Mouse (Mus musculus) MEL (cell line): ENCODE measurements around the gene Gpx3.
"Not testable (repeated sequence)": the region's sequence is repeated elsewhere in the genome, so short reads cannot be mapped to it uniquely, and the experiment has no call there.

Source experiments
- BHLHE40 ChIP-seq: IDR thresholded peaks from 2 replicates; pipeline ENCODE4 v1.6.1; 2012; ENCODE audit warnings: low read depth, mild to moderate bottlenecking, inconsistent platforms, low read length, improper control_type of control experiment, borderline replicate concordance
- CTCF ChIP-seq, 3 experiments: IDR thresholded peaks in 2 of 3; conservative IDR thresholded peaks in 1 of 3; 2 replicates each; pipeline ENCODE4 v1.5.1; 2011 to 2012; ENCODE audit warnings: low read length in 3 of 3, low read depth in 2 of 3, mild to moderate bottlenecking in 2 of 3, improper control_type of control experiment in 1 of 3, inconsistent platforms in 1 of 3, mixed read lengths in 1 of 3, moderate library complexity in 1 of 3; ENCODE audit not compliant: control insufficient read depth in 1 of 3, insufficient read depth in 1 of 3, poor library complexity in 1 of 3, severe bottlenecking in 1 of 3
- EP300 ChIP-seq, 2 experiments: IDR thresholded peaks; 2 replicates each; pipeline ENCODE4 v1.6.1; 2011; ENCODE audit warnings: improper control_type of control experiment in 2 of 2, low read length in 2 of 2, low read depth in 1 of 2, mild to moderate bottlenecking in 1 of 2
- ETS1 ChIP-seq: IDR thresholded peaks from 2 replicates; pipeline ENCODE4 v1.6.1; 2012; ENCODE audit warnings: low read depth, mild to moderate bottlenecking, inconsistent platforms, low read length, improper control_type of control experiment, moderate library complexity
- GABPA ChIP-seq: IDR thresholded peaks from 2 replicates; pipeline ENCODE4 v1.6.1; 2012; ENCODE audit warnings: low read depth, mild to moderate bottlenecking, inconsistent platforms, low read length, improper control_type of control experiment, moderate library complexity
- GATA1 ChIP-seq: IDR thresholded peaks from 2 replicates; pipeline ENCODE4 v1.6.1; 2011; ENCODE audit warnings: low read depth, low read length, improper control_type of control experiment
- HCFC1 ChIP-seq: IDR thresholded peaks from 2 replicates; pipeline ENCODE4 v1.6.1; 2012; ENCODE audit warnings: low read depth, mild to moderate bottlenecking, inconsistent platforms, low read length, improper control_type of control experiment, moderate library complexity
- POLR2A ChIP-seq, 2 experiments: IDR thresholded peaks; 2 replicates each; pipeline ENCODE4 v1.6.1; 2011 to 2012; ENCODE audit warnings: low read length in 2 of 2, mild to moderate bottlenecking in 2 of 2, control low read depth in 1 of 2, improper control_type of control experiment in 1 of 2, low read depth in 1 of 2, moderate library complexity in 1 of 2; ENCODE audit not compliant: control insufficient read depth in 1 of 2, insufficient read depth in 1 of 2, poor library complexity in 1 of 2
- POLR2AphosphoS2 ChIP-seq: IDR thresholded peaks from 2 replicates; pipeline ENCODE4 v1.6.1; 2011; ENCODE audit warnings: low read length, improper control_type of control experiment
- POLR2AphosphoS5 ChIP-seq: IDR thresholded peaks from 2 replicates; pipeline ENCODE4 v1.6.1; 2012; ENCODE audit warnings: low read depth, borderline replicate concordance, mild to moderate bottlenecking, inconsistent platforms, low read length, moderate library complexity, mixed read lengths
- TAL1 ChIP-seq: IDR thresholded peaks from 2 replicates; pipeline ENCODE4 v1.6.1; 2012; ENCODE audit warnings: mild to moderate bottlenecking, inconsistent platforms, low read length, moderate library complexity, mixed read lengths
- TCF12 ChIP-seq: IDR thresholded peaks from 2 replicates; pipeline ENCODE4 v1.6.1; 2014; ENCODE audit warnings: low read depth, mild to moderate bottlenecking, inconsistent platforms, low read length, improper control_type of control experiment, moderate library complexity
- USF1 ChIP-seq: IDR thresholded peaks from 2 replicates; pipeline ENCODE4 v1.6.1; 2014; ENCODE audit warnings: low read depth, mild to moderate bottlenecking, inconsistent platforms, low read length, improper control_type of control experiment, moderate library complexity

GRCm38 (mm10) chr11:54858880-54859279 lies 43.4 kb upstream of the Gpx3 start:
- TF ChIP-seq CTCF (IDR thresholded peaks at IDR 0.05 in 2 of 3, conservative IDR thresholded peaks at IDR 0.05 in 1 of 3; ENCODE audit: control insufficient read depth in 1 of 3, insufficient read depth in 1 of 3, low read depth in 2 of 3, low read length in 3 of 3, poor library complexity in 1 of 3, severe bottlenecking in 1 of 3); EP300 (IDR thresholded peaks at IDR 0.05; ENCODE audit: low read depth in 1 of 2, low read length in 2 of 2); POLR2A (IDR thresholded peaks at IDR 0.05; ENCODE audit: control insufficient read depth in 1 of 2, insufficient read depth in 1 of 2, low read depth in 1 of 2, low read length in 2 of 2, poor library complexity in 1 of 2); ETS1; POLR2AphosphoS5; BHLHE40; POLR2AphosphoS2; USF1; GABPA; TAL1; HCFC1; TCF12; GATA1: not testable (repeated sequence)
